Mouse (Mus musculus) kidney, adult 8-10 months (tissue): ENCODE data around the gene Apol8.
"Not testable (repeated sequence)": the region's sequence is repeated elsewhere in the genome, so short reads cannot be mapped to it uniquely, and the experiment has no call there.

Experiments used
- DNase-seq, 2 experiments: peaks; one replicate each; pipeline ENCODE4 v3.0.0; 2022

Apol8 gene

GRCm38 (mm10) chr15:77748414-77748813, 8.4 kb downstream of the Apol8 start:
- DNase-seq: no peak

GRCm38 (mm10) chr15:77746326-77746725, 10.5 kb downstream of the Apol8 start:
- DNase-seq: no peak

GRCm38 (mm10) chr15:77745081-77745480, 11.7 kb downstream of the Apol8 start:
- DNase-seq: no peak

GRCm38 (mm10) chr15:77744632-77745031, 12.2 kb downstream of the Apol8 start:
- no peak for DNase-seq

- not testable (repeated sequence) for DNase-seq
These were observed 15.2 kb downstream of the Apol8 start for GRCm38 (mm10) chr15:77741556-77741955.

GRCm38 (mm10) chr15:77740511-77741297, 16.1 kb downstream of the Apol8 start:
- DNase-seq: no peak

GRCm38 (mm10) chr15:77733903-77734302, 22.9 kb downstream of the Apol8 start:
- DNase-seq: not testable (repeated sequence)

GRCm38 (mm10) chr15:77733380-77733779, 23.4 kb downstream of the Apol8 start:
- not testable (repeated sequence) for DNase-seq

GRCm38 (mm10) chr15:77732851-77733250, 24.0 kb downstream of the Apol8 start:
- not testable (repeated sequence) for DNase-seq

- DNase-seq: no peak
These were observed 25.2 kb downstream of the Apol8 start for GRCm38 (mm10) chr15:77731605-77732004.

GRCm38 (mm10) chr15:77728739-77729138, 28.1 kb downstream of the Apol8 start, which contains the start of gene Apol9b:
Apol9b (plus strand) TSS chr15:77729039.
- not testable (repeated sequence) for DNase-seq

GRCm38 (mm10) chr15:77727745-77728144, 29.1 kb downstream of the Apol8 start:
- not testable (repeated sequence) for DNase-seq

GRCm38 (mm10) chr15:77727139-77727538, 29.7 kb downstream of the Apol8 start:
- DNase-seq: not testable (repeated sequence)

GRCm38 (mm10) chr15:77725393-77726020, 31.3 kb downstream of the Apol8 start:
- not testable (repeated sequence) for DNase-seq

- DNase-seq: not testable (repeated sequence)
These were observed 32.4 kb downstream of the Apol8 start for GRCm38 (mm10) chr15:77724208-77724911.

- not testable (repeated sequence) for DNase-seq
These were observed 35.3 kb downstream of the Apol8 start for GRCm38 (mm10) chr15:77721509-77721908.

- not testable (repeated sequence) for DNase-seq
These were observed 38.6 kb downstream of the Apol8 start for GRCm38 (mm10) chr15:77718240-77718639.

- DNase-seq: not testable (repeated sequence)
These were observed 47.9 kb downstream of the Apol8 start for GRCm38 (mm10) chr15:77708936-77709335.

- DNase-seq: not testable (repeated sequence)
These were observed 51.5 kb downstream of the Apol8 start for GRCm38 (mm10) chr15:77705306-77705705.

- DNase-seq: not testable (repeated sequence)
These were observed 58.1 kb downstream of the Apol8 start, which contains the start of gene Apol7e for GRCm38 (mm10) chr15:77698656-77699055. Apol7e (plus strand) TSS chr15:77698857.
